Mouse (Mus musculus) heart, postnatal 0 days (tissue): Measurements from ENCODE around the gene 4930564D02Rik. TPM values are rescaled to one million over a fixed set of nuclear protein-coding genes. Genes with fewer than 3 reads are reported as not detected.

Experiments
- ATAC-seq: fragments of 200-750 bp; cut with Nextera tagmentation; 2 replicates; pipeline ENCODE4 v1.8.0; 2017; ENCODE audit warnings: low read depth, moderate number of reproducible peaks, moderate library complexity; ENCODE audit not compliant: insufficient read depth
- DNase-seq: peaks from one replicate; pipeline ENCODE4 v3.0.0-alpha.2; 2016; ENCODE audit warnings: low spot score
- H3K27ac ChIP-seq: fragments of 300-500 bp; sonication (generic); 2 replicates; pipeline ENCODE4 v1.5.1; 2014; ENCODE audit warnings: low read depth, mild to moderate bottlenecking
- H3K27me3 ChIP-seq: fragments of 300-500 bp; sonication (generic); 2 replicates; pipeline ENCODE4 v1.6.1; 2014; ENCODE audit warnings: low read length, mixed read lengths; ENCODE audit not compliant: control insufficient read depth, insufficient read depth
- H3K36me3 ChIP-seq: fragments of 300-500 bp; sonication (generic); replicated peaks from 2 replicates; pipeline ENCODE4 v1.6.1; 2014; ENCODE audit warnings: low read length, mixed read lengths; ENCODE audit not compliant: control insufficient read depth, insufficient read depth
- H3K4me1 ChIP-seq: fragments of 300-500 bp; sonication (generic); 2 replicates; pipeline ENCODE4 v1.6.1; 2014; ENCODE audit warnings: antibody characterized with exemption; ENCODE audit not compliant: control insufficient read depth, insufficient read depth
- H3K4me2 ChIP-seq: fragments of 300-500 bp; sonication (generic); 2 replicates; pipeline ENCODE4 v1.6.1; 2014; ENCODE audit warnings: low read depth, mild to moderate bottlenecking, low read length, moderate library complexity
- H3K4me3 ChIP-seq: fragments of 300-500 bp; sonication (generic); 2 replicates; pipeline ENCODE4 v1.5.1; 2014; ENCODE audit warnings: low read depth, low read length
- H3K9ac ChIP-seq: fragments of 300-500 bp; sonication (generic); replicated peaks from 2 replicates; pipeline ENCODE4 v1.6.1; 2014; ENCODE audit warnings: low read depth, low read length, mixed read lengths
- H3K9me3 ChIP-seq: fragments of 300-500 bp; sonication (generic); replicated peaks from 2 replicates; pipeline ENCODE4 v1.6.1; 2016; ENCODE audit warnings: low read length; ENCODE audit not compliant: control insufficient read depth
- CTCF ChIP-seq: IDR thresholded peaks from 2 replicates; pipeline ENCODE4 v1.5.1; 2016; ENCODE audit warnings: antibody characterized with exemption, control low read depth, low read depth
- EP300 ChIP-seq: IDR thresholded peaks from 2 replicates; pipeline ENCODE4 v1.6.1; 2016; ENCODE audit warnings: antibody characterized with exemption, low read depth
- WGBS: fragments of 180-500 bp; shearing (Covaris S2); extraction: QIAGEN DNeasy Blood & Tissue Kit; methylation state at CpG from one replicate; pipeline ENCODE4 v1.1.7; 2014; 5-methylcytosine and 5-hydroxymethylcytosine counted together
- polyA plus RNA-seq: library from polyadenylated mRNA; unstranded; fragments of >200 nt; fragmentation: Nextera tagmentation; extraction: Ambion mirVana; gene quantifications from 2 replicates; pipeline ENCODE4 v1.2.1, GENCODE M21; 2015
- total RNA-seq: library from RNA; depleted of rRNA; stranded (reverse); fragments of >200 nt; gene quantifications from 2 replicates; pipeline ENCODE4 v1.2.3, GENCODE M21; 2014; ENCODE audit warnings: low replicate concordance

Gene 4930564D02Rik
- total and polyA plus RNA-seq, 2 experiments from 2014 or later = not detected

DNA sequence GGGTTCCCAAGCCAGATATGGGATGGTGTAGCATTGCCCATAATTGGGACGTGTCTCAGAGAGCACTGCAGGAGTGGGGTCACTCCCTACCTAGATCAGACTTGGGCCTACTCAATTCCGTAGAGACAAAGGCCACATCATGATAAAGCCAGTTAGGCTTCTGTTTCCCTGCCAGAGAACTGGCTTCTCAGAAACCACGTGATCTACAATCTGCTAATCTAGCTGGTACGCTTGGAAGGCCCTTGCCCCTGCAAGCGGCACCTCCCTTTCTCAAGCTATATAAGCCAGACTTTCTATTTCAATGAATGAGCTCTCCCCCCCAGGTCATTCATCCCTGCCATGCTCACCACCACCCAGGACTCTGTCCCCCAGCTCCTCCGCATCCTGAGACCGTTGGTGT lies 23.5 kb downstream of the 4930564D02Rik start:
- TF ChIP-seq EP300 = no peak
- no peak for TF ChIP-seq CTCF
- no peak for ATAC-seq
- Histone ChIP-seq H3K27ac (no peak overlapping the region), H3K9ac (no peak overlapping the region), H3K4me2 (no peak overlapping the region), H3K36me3 (no peaks in the 10 kb centered on the region), H3K9me3 (no peaks in the 10 kb centered on the region), H3K4me1 (no peaks in the 10 kb centered on the region), H3K4me3 (no peak overlapping the region), H3K27me3 (no peaks in the 10 kb centered on the region)
- 75% methylated on average over 7 of the region's 7 CpGs for WGBS
- DNase-seq = no peak

DNA sequence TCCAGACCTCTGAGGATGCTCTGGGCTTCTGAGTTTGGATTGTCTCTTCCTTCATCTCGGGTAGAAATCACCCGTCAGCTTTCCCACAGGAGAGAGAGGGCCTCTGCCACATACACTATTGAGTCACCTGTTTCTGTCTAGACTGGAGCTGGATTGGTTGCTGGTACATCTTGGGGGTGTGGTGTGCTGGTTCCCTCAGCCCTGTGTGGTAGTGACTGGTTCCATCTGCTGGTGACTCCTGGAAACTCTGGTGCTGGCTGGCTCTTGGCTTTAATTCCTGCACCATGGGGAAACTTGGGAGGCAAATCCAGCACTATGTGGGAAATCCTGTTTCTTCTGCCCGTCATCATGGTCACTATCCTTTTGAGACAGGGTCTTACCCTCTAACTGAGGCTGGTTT lies 24.3 kb downstream of the 4930564D02Rik start:
- no peaks in the 10 kb centered on the region for H3K4me1 ChIP-seq
- H3K9me3 ChIP-seq = no peaks in the 10 kb centered on the region
- ATAC-seq = peak; percentile 84
- DNase-seq = peak; percentile 64
- no peak overlapping the region for H3K4me2 ChIP-seq
- H3K9ac ChIP-seq = no peak overlapping the region
- H3K27ac ChIP-seq = no peak overlapping the region
- no peaks in the 10 kb centered on the region for H3K27me3 ChIP-seq
- WGBS = 20% methylated on average over 3 of the region's 3 CpGs
- H3K4me3 ChIP-seq = no peak overlapping the region
- no peaks in the 10 kb centered on the region for H3K36me3 ChIP-seq
- TF ChIP-seq EP300 (no peak), CTCF (peak; percentile 77)

DNA sequence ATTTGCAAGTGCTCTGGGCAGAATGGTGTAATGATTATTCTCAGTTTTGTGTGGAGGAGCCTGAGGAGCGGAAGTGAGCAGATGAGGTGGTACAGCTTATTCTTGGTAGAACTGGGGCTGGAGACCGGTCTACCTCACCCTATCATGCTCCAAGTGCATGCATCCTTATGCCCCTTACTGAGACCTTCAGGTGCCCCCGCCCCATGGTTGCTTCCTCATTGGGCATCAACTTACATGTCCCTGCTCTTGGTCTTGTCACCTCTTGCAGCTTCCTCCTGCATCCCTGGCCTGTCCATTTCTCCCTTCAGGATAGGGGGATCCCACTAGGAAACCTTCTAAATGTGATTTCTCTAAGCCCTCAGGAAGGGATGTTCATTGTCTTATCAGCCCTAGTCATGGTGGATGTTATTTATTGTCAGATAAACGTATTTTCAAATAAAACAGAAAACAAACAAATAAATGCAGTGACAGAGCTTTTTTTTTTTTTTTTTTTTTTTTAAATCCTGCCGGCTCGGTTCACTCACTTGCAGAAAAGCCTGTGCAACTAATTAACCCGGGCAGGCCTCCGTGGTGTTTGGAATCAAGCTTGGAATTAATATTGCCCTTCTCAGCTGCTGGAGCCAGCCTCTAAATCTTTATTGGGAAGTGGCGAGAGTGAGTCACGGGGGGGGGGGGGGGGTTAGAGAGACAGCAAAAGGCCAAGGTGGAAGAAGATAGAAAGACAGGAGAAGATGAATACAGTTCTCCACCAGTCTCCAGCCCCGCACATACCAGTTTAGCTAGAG lies 26.3 kb downstream of the 4930564D02Rik start:
- no peak for TF ChIP-seq CTCF
- TF ChIP-seq EP300 = no peak
- no peak overlapping the region for H3K4me3 ChIP-seq
- no peaks in the 10 kb centered on the region for H3K4me1 ChIP-seq
- H3K4me2 ChIP-seq = no peak overlapping the region
- H3K9ac ChIP-seq = no peak overlapping the region
- ATAC-seq (no peak), DNase-seq (no peak)
- no peaks in the 10 kb centered on the region for H3K36me3 ChIP-seq
- no peaks in the 10 kb centered on the region for H3K27me3 ChIP-seq
- no peaks in the 10 kb centered on the region for H3K9me3 ChIP-seq
- 73% methylated on average over 11 of the region's 11 CpGs for WGBS
- no peak overlapping the region for H3K27ac ChIP-seq

DNA sequence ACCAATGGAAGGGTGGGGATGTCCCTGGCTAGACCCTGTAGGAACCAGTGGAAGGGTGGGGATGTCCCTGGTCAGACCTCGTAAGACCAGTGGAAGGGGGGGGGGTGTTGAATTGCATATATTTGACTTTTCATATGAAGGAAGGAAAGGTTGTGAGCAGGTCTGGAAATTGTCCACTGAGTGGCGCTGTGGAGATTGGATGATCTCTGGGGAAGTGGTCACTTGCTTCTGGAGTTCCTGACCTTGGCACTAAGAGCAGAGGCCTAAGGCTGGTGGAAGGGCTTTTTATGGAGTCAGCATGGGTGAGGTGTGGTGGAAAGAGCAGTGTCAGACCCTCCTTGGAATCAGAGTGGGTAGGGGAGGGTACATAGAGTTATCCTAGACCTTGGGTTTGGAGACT lies 27.8 kb downstream of the 4930564D02Rik start:
- WGBS = 63% methylated on average over 2 of the region's 2 CpGs
- H3K27me3 ChIP-seq = no peaks in the 10 kb centered on the region
- no peak overlapping the region for H3K9ac ChIP-seq
- DNase-seq (no peak), ATAC-seq (no peak)
- H3K4me2 ChIP-seq = no peak overlapping the region
- no peak overlapping the region for H3K4me3 ChIP-seq
- peaks cover 2% of the 10 kb centered on the region; the same call in 1 of the 2 replicates for H3K4me1 ChIP-seq
- H3K9me3 ChIP-seq = no peaks in the 10 kb centered on the region
- no peak overlapping the region for H3K27ac ChIP-seq
- no peaks in the 10 kb centered on the region for H3K36me3 ChIP-seq
- TF ChIP-seq EP300 (no peak), CTCF (peak; percentile 31; the same call in 1 of the 2 replicates)

DNA sequence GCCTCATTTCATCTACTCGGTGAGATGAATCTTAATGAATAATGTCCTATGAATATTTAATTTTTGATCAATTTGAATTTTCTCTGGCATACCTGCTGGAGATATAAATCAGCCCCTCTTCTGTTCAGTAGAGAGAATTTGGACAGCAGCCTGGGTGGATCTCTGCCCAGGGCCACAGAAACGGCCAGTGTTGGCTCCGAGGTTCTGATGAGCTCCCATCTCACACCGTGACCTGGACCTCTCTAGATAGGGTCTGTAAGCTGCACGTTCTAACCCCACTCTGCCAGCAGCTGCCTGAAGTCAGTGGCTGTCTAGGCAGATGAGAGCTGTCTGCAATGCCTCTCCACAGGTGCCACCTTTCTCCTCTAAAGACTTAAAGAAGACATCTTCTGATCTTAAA lies 28.4 kb downstream of the 4930564D02Rik start:
- Histone ChIP-seq H3K4me1 (peaks cover 8% of the 10 kb centered on the region), H3K9ac (no peak overlapping the region), H3K4me2 (no peak overlapping the region), H3K36me3 (no peaks in the 10 kb centered on the region), H3K9me3 (no peaks in the 10 kb centered on the region), H3K4me3 (no peak overlapping the region), H3K27ac (no peak overlapping the region), H3K27me3 (no peaks in the 10 kb centered on the region)
- ATAC-seq (no peak), DNase-seq (no peak)
- WGBS = 81% methylated on average over 5 of the region's 5 CpGs
- TF ChIP-seq CTCF = no peak
- no peak for TF ChIP-seq EP300

DNA sequence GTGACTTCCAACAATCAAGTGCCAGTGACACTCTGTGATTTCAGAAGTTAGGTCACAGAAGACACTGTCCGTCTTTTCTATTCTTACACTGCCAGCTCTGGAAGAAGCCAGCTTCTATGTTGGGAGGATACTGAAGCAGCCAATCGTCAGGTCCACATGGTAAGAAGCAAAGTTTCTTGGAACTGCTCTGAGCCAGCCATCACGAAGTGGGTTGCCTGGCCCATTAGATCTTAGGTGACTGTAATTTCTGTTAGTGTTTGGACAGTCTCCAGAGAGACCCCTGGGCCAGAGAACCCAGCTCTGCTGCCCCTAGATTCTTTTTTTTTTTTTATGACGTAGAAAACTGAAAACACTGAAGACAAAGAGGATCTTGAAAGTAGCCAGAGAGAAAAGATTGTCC lies 30.9 kb downstream of the 4930564D02Rik start:
- H3K36me3 ChIP-seq = no peaks in the 10 kb centered on the region
- no peaks in the 10 kb centered on the region for H3K9me3 ChIP-seq
- no peak overlapping the region for H3K9ac ChIP-seq
- H3K4me2 ChIP-seq = no peak overlapping the region
- peaks cover 14% of the 10 kb centered on the region for H3K4me1 ChIP-seq
- TF ChIP-seq CTCF (no peak), EP300 (no peak)
- WGBS = 70% methylated on average over 4 of the region's 4 CpGs
- no peak for ATAC-seq
- no peak for DNase-seq
- H3K27ac ChIP-seq = no peak overlapping the region
- no peak overlapping the region for H3K4me3 ChIP-seq
- no peaks in the 10 kb centered on the region for H3K27me3 ChIP-seq
